Mouse (Mus musculus) stomach, embryonic 16.5 days (tissue): Measurements from ENCODE around the gene Nipal3. TPM values are rescaled to one million over a fixed set of nuclear protein-coding genes. Genes with fewer than 3 reads are reported as not detected.

ENCODE experiments used
- ATAC-seq: fragments of 200-750 bp; cut with Nextera tagmentation; 2 replicates; pipeline ENCODE4 v1.8.0; 2017; ENCODE audit warnings: moderate number of reproducible peaks, moderate TSS enrichment; ENCODE audit not compliant: insufficient read depth, low FRiP score
- H3K27ac ChIP-seq: fragments of 300-500 bp; sonication (generic); 2 replicates; pipeline ENCODE4 v1.5.1; 2014; ENCODE audit warnings: low read length
- H3K27me3 ChIP-seq: fragments of 300-500 bp; sonication (generic); 2 replicates; pipeline ENCODE4 v1.6.1; 2014; ENCODE audit warnings: low read length, control low read depth, mixed read lengths; ENCODE audit not compliant: control insufficient read depth, insufficient read depth
- H3K36me3 ChIP-seq: fragments of 300-500 bp; sonication (generic); 2 replicates; pipeline ENCODE4 v1.6.1; 2014; ENCODE audit warnings: low read length; ENCODE audit not compliant: control insufficient read depth, insufficient read depth
- H3K4me1 ChIP-seq: fragments of 300-500 bp; sonication (generic); 2 replicates; pipeline ENCODE4 v1.6.1; 2014; ENCODE audit warnings: low read length, control low read depth, mixed read lengths; ENCODE audit not compliant: control insufficient read depth, insufficient read depth
- H3K4me2 ChIP-seq: fragments of 300-500 bp; sonication (generic); 2 replicates; pipeline ENCODE4 v1.6.1; 2014; ENCODE audit warnings: low read depth, low read length, mixed read lengths
- H3K4me3 ChIP-seq: fragments of 300-500 bp; sonication (generic); replicated peaks from 2 replicates; pipeline ENCODE4 v1.5.1; 2014; ENCODE audit warnings: mild to moderate bottlenecking, low read length
- H3K9ac ChIP-seq: fragments of 300-500 bp; sonication (generic); 2 replicates; pipeline ENCODE4 v1.6.1; 2014; ENCODE audit warnings: low read length
- H3K9me3 ChIP-seq: fragments of 300-500 bp; sonication (generic); replicated peaks from 2 replicates; pipeline ENCODE4 v1.6.1; 2016; ENCODE audit warnings: low read length, control low read depth; ENCODE audit not compliant: control insufficient read depth
- WGBS: fragments of 180-500 bp; shearing (Covaris S2); extraction: QIAGEN DNeasy Blood & Tissue Kit; methylation state at CpG from one replicate; pipeline ENCODE4 v1.1.7; 2014; 5-methylcytosine and 5-hydroxymethylcytosine counted together
- polyA plus RNA-seq: library from polyadenylated mRNA; unstranded; fragments of >200 nt; fragmentation: Nextera tagmentation; extraction: Ambion mirVana; gene quantifications from 2 replicates; pipeline ENCODE4 v1.2.1, GENCODE M21; 2015

The Nipal3 gene
- polyA plus RNA-seq, 1 experiment from 2014 or later, result 4.7 TPM

DNA sequence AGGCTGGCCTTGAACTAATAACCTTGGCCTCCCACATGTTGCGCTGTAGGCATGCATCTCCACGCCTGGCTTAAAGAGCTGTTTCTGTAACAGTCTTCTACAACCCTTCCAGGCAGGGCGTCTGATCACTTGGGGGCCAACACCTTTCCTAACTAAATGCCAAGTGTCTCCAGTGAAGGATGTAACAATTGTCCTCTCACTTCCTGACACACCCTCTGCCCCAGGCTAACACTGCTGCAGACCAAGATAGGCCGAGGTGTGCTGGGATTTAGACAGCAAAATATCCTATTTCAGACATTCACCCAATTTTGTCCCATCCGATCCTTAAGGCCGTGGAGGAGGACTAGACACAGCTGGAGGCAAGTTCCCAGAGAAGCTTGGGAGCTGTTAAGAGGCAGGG lies 41.7 kb downstream of the Nipal3 start:
- Histone ChIP-seq H3K36me3 (no peaks in the 10 kb centered on the region), H3K27me3 (no peaks in the 10 kb centered on the region), H3K4me3 (no peak overlapping the region), H3K27ac (peak overlapping the region; percentile 35; the same call in 1 of the 2 replicates), H3K4me1 (peaks cover 14% of the 10 kb centered on the region), H3K4me2 (no peak overlapping the region), H3K9ac (no peak overlapping the region), H3K9me3 (no peaks in the 10 kb centered on the region)
- no peak for ATAC-seq
- 61% methylated on average over 6 of the region's 6 CpGs for WGBS

DNA sequence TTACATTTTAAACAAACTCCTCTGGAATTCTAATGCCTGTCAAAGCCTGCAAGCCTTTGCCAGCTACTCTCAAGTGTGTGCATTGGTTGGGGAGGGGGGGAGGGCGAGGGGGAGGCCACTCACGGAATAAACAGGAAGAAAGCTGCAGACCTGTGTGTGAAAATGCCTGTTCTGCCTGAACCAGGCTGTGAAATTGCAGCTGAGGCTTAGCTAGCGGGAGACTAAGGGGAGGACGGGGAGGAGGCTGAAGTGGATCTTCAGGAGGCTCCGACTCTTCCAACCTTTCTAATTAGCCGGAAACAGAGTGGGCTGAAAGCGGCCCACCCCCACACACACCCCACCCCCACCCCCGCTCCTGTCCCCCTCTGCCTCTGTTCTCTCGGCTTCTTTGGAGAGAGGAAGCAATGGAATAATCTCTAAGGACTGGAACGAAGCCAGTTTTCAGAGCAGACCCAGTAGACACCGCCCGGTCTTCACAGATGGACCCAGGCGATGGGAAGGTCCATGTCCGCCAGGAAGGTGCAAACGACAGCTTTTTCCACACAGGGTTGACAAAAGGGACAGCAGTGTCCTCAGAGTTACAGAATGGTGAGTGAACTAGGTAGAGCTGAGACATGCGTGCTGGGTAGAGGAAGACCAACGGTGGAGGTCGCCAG lies 43.4 kb downstream of the Nipal3 start:
- H3K27ac ChIP-seq, result peak overlapping the region; percentile 52
- H3K9ac ChIP-seq, result peak overlapping the region; percentile 19
- 35% methylated on average over 18 of the region's 18 CpGs for WGBS
- H3K9me3 ChIP-seq, result no peaks in the 10 kb centered on the region
- no peak overlapping the region for H3K4me3 ChIP-seq
- peaks cover 14% of the 10 kb centered on the region for H3K4me1 ChIP-seq
- H3K27me3 ChIP-seq, result no peaks in the 10 kb centered on the region
- ATAC-seq, result peak; percentile 55; the same call in 1 of the 2 replicates
- H3K36me3 ChIP-seq, result no peaks in the 10 kb centered on the region
- H3K4me2 ChIP-seq, result peak overlapping the region; percentile 41

DNA sequence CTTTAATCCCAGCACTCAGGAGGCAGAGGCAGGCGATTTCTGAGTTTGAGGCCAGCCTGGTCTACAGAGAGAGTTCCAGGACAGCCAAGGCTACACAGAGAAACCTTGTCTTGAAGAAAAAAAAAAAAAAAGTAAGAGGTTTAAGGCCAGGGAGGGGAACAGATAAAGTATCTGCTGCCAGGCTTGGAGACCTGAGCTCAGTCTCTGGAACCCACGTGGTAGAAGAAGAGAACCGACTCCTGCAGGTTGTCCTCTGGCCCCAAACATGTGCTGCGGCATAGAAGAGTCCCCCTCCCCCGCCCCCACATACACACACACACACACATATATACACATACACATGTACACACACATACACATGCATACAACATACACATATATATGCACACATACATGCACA lies 52.4 kb downstream of the Nipal3 start:
- H3K4me2 ChIP-seq, result no peak overlapping the region
- H3K27ac ChIP-seq, result no peak overlapping the region
- WGBS, result 65% methylated on average over 5 of the region's 5 CpGs
- H3K9ac ChIP-seq, result no peak overlapping the region
- no peak for ATAC-seq
- no peaks in the 10 kb centered on the region for H3K27me3 ChIP-seq
- H3K4me3 ChIP-seq, result no peak overlapping the region
- H3K36me3 ChIP-seq, result no peaks in the 10 kb centered on the region
- H3K9me3 ChIP-seq, result no peaks in the 10 kb centered on the region
- peaks cover 3% of the 10 kb centered on the region; the same call in 1 of the 2 replicates for H3K4me1 ChIP-seq

DNA sequence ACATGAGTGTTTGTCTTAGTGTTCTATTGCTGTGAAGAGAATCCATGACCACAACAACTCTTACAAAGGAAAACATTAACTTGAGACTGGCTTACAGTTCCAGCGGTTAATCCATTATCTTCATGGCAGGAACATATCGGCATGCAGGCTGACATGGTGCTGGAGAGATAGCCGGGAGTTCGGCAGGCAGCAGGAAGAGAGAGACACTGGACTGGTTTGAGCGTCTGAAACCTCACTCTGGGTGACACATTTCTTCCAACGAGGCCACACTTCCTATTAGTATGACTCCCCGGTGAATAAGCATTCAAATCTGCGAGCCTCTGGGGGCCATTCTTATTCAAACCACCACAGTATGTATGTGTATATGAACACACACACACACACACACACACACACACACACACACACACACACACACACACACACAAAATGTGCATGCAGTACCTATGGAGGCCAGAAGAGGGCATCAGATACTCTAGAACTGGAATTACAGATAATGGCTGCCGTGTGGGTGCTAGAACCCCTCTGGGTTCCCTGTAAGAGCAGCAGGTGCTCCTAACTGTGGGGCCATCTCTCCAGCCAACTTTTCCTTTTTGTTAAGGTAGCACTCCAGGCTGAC lies 54.8 kb downstream of the Nipal3 start:
- Histone ChIP-seq H3K4me2 (no peak overlapping the region), H3K27me3 (no peaks in the 10 kb centered on the region), H3K4me1 (peaks cover 3% of the 10 kb centered on the region; the same call in 1 of the 2 replicates), H3K9ac (no peak overlapping the region), H3K9me3 (no peaks in the 10 kb centered on the region), H3K27ac (peak overlapping the region; percentile 73; the same call in 1 of the 2 replicates), H3K36me3 (no peaks in the 10 kb centered on the region), H3K4me3 (no peak overlapping the region)
- ATAC-seq, result no peak
- WGBS, result 37% methylated on average over 9 of the region's 9 CpGs

DNA sequence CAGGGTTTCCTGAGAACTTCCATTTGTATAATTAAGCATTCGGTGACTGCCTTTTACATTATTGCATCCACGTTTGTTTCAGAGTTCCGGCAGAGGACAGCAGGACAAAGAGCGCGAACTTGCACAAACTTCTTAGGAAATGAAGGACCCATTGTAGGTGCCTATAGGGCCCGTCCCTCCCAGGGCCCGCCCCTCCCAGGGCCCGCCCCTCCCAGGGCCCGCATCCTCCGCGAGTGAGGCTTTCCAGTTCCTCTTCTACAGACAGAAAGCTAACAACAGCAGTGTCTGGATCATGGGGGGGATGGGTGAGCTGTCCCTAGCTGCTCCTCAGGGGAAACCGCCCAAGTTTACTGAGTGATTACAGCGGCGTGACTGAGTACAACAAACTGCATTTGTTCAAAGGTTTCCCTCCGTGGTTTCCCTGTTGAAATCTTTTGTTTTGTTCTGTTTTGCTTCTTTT lies 55.6 kb downstream of the Nipal3 start:
- Histone ChIP-seq H3K4me3 (peak overlapping the region; percentile 21), H3K9ac (peak overlapping the region; percentile 58), H3K27me3 (no peaks in the 10 kb centered on the region), H3K4me2 (peak overlapping the region; percentile 50), H3K4me1 (peaks cover 8% of the 10 kb centered on the region), H3K36me3 (no peaks in the 10 kb centered on the region), H3K27ac (peak overlapping the region; percentile 73), H3K9me3 (no peaks in the 10 kb centered on the region)
- peak; percentile 90 for ATAC-seq
- WGBS, result 3% methylated on average over 15 of the region's 15 CpGs

DNA sequence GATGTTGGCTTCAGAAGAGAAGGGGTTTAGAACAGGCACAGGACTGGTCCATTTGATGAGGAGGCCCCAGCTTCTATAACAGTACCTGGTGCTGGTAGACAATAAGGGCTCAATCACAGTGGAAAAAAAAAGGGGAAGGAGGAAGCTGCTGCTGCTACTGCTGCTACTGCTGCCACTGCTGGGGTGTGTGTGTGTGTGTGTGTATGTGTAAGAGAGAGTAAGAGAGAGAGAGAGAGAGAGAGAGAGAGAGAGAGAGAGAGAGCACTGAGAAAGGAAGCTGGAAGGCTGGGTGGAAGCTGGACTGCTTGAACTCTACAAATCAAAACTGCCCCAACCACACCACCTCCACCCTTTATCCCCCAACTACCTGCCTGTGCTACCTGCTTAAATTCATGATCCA lies 56.9 kb downstream of the Nipal3 start:
- peaks cover 8% of the 10 kb centered on the region for H3K4me1 ChIP-seq
- no peak overlapping the region for H3K9ac ChIP-seq
- H3K27ac ChIP-seq, result peak overlapping the region; percentile 9; the same call in 1 of the 2 replicates
- H3K4me3 ChIP-seq, result no peak overlapping the region
- H3K27me3 ChIP-seq, result no peaks in the 10 kb centered on the region
- no peak overlapping the region for H3K4me2 ChIP-seq
- H3K36me3 ChIP-seq, result no peaks in the 10 kb centered on the region
- no peak for ATAC-seq
- H3K9me3 ChIP-seq, result no peaks in the 10 kb centered on the region

DNA sequence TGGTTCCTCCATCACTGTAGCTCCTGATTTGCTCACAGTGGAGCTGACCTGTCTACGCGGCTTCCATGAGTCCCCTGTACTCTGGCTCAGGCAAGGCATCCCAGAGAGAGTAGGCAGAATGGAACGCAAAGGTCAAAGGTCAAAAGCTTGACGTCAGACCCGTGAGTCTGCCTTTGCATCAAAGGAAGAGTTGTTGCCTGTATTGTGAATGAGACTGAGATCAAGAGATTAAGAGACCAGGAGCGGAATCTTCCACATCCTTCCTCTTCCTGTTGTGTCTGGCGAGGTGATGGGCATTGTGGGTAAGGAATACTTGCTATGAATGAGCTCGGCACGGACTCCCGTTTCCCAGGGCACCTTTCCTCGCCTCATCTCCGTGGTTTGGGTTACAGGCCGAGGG lies 58.5 kb downstream of the Nipal3 start:
- WGBS, result 55% methylated on average over 13 of the region's 13 CpGs
- no peaks in the 10 kb centered on the region for H3K27me3 ChIP-seq
- no peak for ATAC-seq
- peaks cover 8% of the 10 kb centered on the region for H3K4me1 ChIP-seq
- no peak overlapping the region for H3K4me3 ChIP-seq
- H3K27ac ChIP-seq, result no peak overlapping the region
- no peaks in the 10 kb centered on the region for H3K36me3 ChIP-seq
- H3K9me3 ChIP-seq, result no peaks in the 10 kb centered on the region
- H3K4me2 ChIP-seq, result no peak overlapping the region
- H3K9ac ChIP-seq, result no peak overlapping the region

DNA sequence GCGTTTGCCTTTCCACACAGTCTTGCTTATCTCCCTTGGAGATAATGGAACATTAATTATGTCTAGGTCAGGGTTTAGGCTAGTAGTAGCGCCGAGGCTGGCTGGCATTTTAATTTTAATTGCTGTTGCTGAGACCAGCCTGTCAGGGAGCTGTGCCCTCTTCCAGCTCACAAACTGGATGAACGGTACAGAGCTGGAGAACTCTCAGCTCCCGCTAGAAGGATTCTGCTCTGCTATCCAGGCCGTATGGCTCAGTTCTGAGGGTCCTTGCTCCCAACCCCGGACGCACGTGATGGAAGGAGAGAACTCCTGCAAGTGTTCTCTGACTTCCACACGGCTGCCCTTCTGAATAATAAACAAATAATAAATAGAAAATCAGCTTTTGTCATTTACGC lies 60.4 kb downstream of the Nipal3 start:
- Histone ChIP-seq H3K27me3 (no peaks in the 10 kb centered on the region), H3K9ac (peak overlapping the region; percentile 78), H3K9me3 (no peaks in the 10 kb centered on the region), H3K27ac (no peak overlapping the region), H3K4me3 (peak overlapping the region; percentile 81), H3K4me2 (peak overlapping the region; percentile 88), H3K36me3 (no peaks in the 10 kb centered on the region), H3K4me1 (peaks cover 8% of the 10 kb centered on the region)
- 22% methylated on average over 11 of the region's 11 CpGs for WGBS
- peak; percentile 10; the same call in 1 of the 2 replicates for ATAC-seq
